Mouse (Mus musculus): Measurements from ENCODE around the gene D130052B06Rik. TPM values are rescaled to one million over a fixed set of nuclear protein-coding genes. Genes with fewer than 3 reads are reported as not detected.
A peak's percentile ranks its signal among the peaks of the same experiment; 100 is the strongest.

D130052B06Rik gene
- polyA plus RNA-seq, 1 experiment from 2014 or later, result 0.12 TPM

- Histone ChIP-seq H3K9me3 (replicated peaks) (no peaks in the 10 kb centered on the region), H3K4me3 (no peak overlapping the region), H3K4me2 (replicated peaks) (no peak overlapping the region), H3K27me3 (0 out of 2 replicates have a peak, but pooled peaks cover 4% of the 10 kb centered on the region), H3K36me3 (no peaks in the 10 kb centered on the region), H3K4me1 (peaks cover 3% of the 10 kb centered on the region; the same call in 1 of the 2 replicates), H3K27ac (no peak overlapping the region), H3K9ac (no peak overlapping the region)
- ATAC-seq (ENCODE audit: low FRiP score), result no peak
- 36% methylated on average over 3 of the region's 3 CpGs for WGBS
These were observed 8.7 kb downstream of the D130052B06Rik start for GRCm38 (mm10) chr11:33607784-33608183.

- H3K27ac ChIP-seq, result no peak overlapping the region
- no peak overlapping the region for H3K4me2 ChIP-seq (replicated peaks)
- H3K9ac ChIP-seq, result no peak overlapping the region
- 8% methylated on average over 15 of the region's 15 CpGs for WGBS
- H3K4me3 ChIP-seq, result no peak overlapping the region
- H3K4me1 ChIP-seq, result no peaks in the 10 kb centered on the region
- peaks cover 4% of the 10 kb centered on the region; the same call in 1 of the 2 replicates for H3K27me3 ChIP-seq
- H3K36me3 ChIP-seq, result no peaks in the 10 kb centered on the region
- no peaks in the 10 kb centered on the region for H3K9me3 ChIP-seq (replicated peaks)
- ATAC-seq (ENCODE audit: low FRiP score), result peak; percentile 60; the same call in 1 of the 2 replicates
These were observed 15.1 kb downstream of the D130052B06Rik start for GRCm38 (mm10) chr11:33614218-33614617.

- Histone ChIP-seq H3K9ac (no peak overlapping the region), H3K27me3 (no peaks in the 10 kb centered on the region), H3K4me2 (replicated peaks) (no peak overlapping the region), H3K27ac (no peak overlapping the region), H3K9me3 (replicated peaks) (no peaks in the 10 kb centered on the region), H3K4me3 (no peak overlapping the region), H3K4me1 (no peaks in the 10 kb centered on the region), H3K36me3 (no peaks in the 10 kb centered on the region)
- no peak for ATAC-seq (ENCODE audit: low FRiP score)
- 89% methylated on average over 4 of the region's 4 CpGs for WGBS
These were observed 28.1 kb downstream of the D130052B06Rik start for GRCm38 (mm10) chr11:33627136-33627742.

- Histone ChIP-seq H3K4me1 (no peaks in the 10 kb centered on the region), H3K4me3 (no peak overlapping the region), H3K36me3 (no peaks in the 10 kb centered on the region), H3K27ac (no peak overlapping the region), H3K27me3 (no peaks in the 10 kb centered on the region), H3K9ac (no peak overlapping the region), H3K9me3 (replicated peaks) (no peaks in the 10 kb centered on the region), H3K4me2 (replicated peaks) (no peak overlapping the region)
- no peak for ATAC-seq (ENCODE audit: low FRiP score)
- 99% methylated on average over 2 of the region's 2 CpGs for WGBS
These were observed 38.0 kb downstream of the D130052B06Rik start for GRCm38 (mm10) chr11:33637107-33637506.

GRCm38 (mm10) chr11:33649358-33649757 lies 50.3 kb downstream of the D130052B06Rik start:
- no peaks in the 10 kb centered on the region for H3K4me1 ChIP-seq
- H3K36me3 ChIP-seq, result no peaks in the 10 kb centered on the region
- H3K9me3 ChIP-seq (replicated peaks), result no peaks in the 10 kb centered on the region
- no peak overlapping the region for H3K4me3 ChIP-seq
- 81% methylated on average over 2 of the region's 2 CpGs for WGBS
- H3K27ac ChIP-seq, result no peak overlapping the region
- no peak overlapping the region for H3K9ac ChIP-seq
- H3K27me3 ChIP-seq, result no peaks in the 10 kb centered on the region
- ATAC-seq (ENCODE audit: low FRiP score), result no peak
- no peak overlapping the region for H3K4me2 ChIP-seq (replicated peaks)

- Histone ChIP-seq H3K9ac (no peak overlapping the region), H3K4me3 (no peak overlapping the region), H3K4me2 (replicated peaks) (no peak overlapping the region), H3K4me1 (no peaks in the 10 kb centered on the region), H3K27ac (no peak overlapping the region), H3K9me3 (replicated peaks) (no peaks in the 10 kb centered on the region), H3K27me3 (no peaks in the 10 kb centered on the region), H3K36me3 (no peaks in the 10 kb centered on the region)
- no peak for ATAC-seq (ENCODE audit: low FRiP score)
- WGBS, result 88% methylated on average over 2 of the region's 2 CpGs
These were observed 55.4 kb downstream of the D130052B06Rik start for GRCm38 (mm10) chr11:33654485-33654884.

- no peak overlapping the region for H3K4me2 ChIP-seq (replicated peaks)
- no peaks in the 10 kb centered on the region for H3K36me3 ChIP-seq
- H3K4me3 ChIP-seq, result no peak overlapping the region
- H3K27ac ChIP-seq, result no peak overlapping the region
- no peak overlapping the region for H3K9ac ChIP-seq
- no peaks in the 10 kb centered on the region for H3K27me3 ChIP-seq
- ATAC-seq (ENCODE audit: low FRiP score), result no peak
- WGBS, result 74% methylated on average over 3 of the region's 3 CpGs
- no peaks in the 10 kb centered on the region for H3K4me1 ChIP-seq
- H3K9me3 ChIP-seq (replicated peaks), result no peaks in the 10 kb centered on the region
These were observed 56.1 kb downstream of the D130052B06Rik start for GRCm38 (mm10) chr11:33655221-33655620.

- Histone ChIP-seq H3K4me2 (replicated peaks) (no peak overlapping the region), H3K4me3 (no peak overlapping the region), H3K27me3 (no peaks in the 10 kb centered on the region), H3K9ac (no peak overlapping the region), H3K9me3 (replicated peaks) (no peaks in the 10 kb centered on the region), H3K36me3 (no peaks in the 10 kb centered on the region), H3K4me1 (no peaks in the 10 kb centered on the region), H3K27ac (no peak overlapping the region)
- no peak for ATAC-seq (ENCODE audit: low FRiP score)
- 82% methylated on average over 7 of the region's 7 CpGs for WGBS
These were observed 56.9 kb downstream of the D130052B06Rik start for GRCm38 (mm10) chr11:33655861-33656593.

GRCm38 (mm10) chr11:33660016-33660913 lies 61.2 kb downstream of the D130052B06Rik start:
- Histone ChIP-seq H3K9me3 (replicated peaks) (no peaks in the 10 kb centered on the region), H3K4me1 (no peaks in the 10 kb centered on the region; the same call in 1 of the 2 replicates), H3K27me3 (no peaks in the 10 kb centered on the region), H3K36me3 (no peaks in the 10 kb centered on the region), H3K4me3 (no peak overlapping the region), H3K4me2 (replicated peaks) (no peak overlapping the region), H3K27ac (no peak overlapping the region), H3K9ac (no peak overlapping the region)
- 80% methylated on average over 13 of the region's 13 CpGs for WGBS
- ATAC-seq (ENCODE audit: low FRiP score), result no peak

GRCm38 (mm10) chr11:33663599-33663998 lies 64.5 kb downstream of the D130052B06Rik start:
- Histone ChIP-seq H3K9ac (no peak overlapping the region), H3K4me2 (replicated peaks) (no peak overlapping the region), H3K4me3 (no peak overlapping the region), H3K36me3 (no peaks in the 10 kb centered on the region), H3K9me3 (replicated peaks) (no peaks in the 10 kb centered on the region), H3K27me3 (no peaks in the 10 kb centered on the region), H3K27ac (no peak overlapping the region), H3K4me1 (peaks cover 6% of the 10 kb centered on the region)
- ATAC-seq (ENCODE audit: low FRiP score), result no peak
- 93% methylated on average over 2 of the region's 2 CpGs for WGBS

GRCm38 (mm10) chr11:33668376-33668775 lies 69.3 kb downstream of the D130052B06Rik start:
- H3K27me3 ChIP-seq, result no peaks in the 10 kb centered on the region
- WGBS, result 66% methylated on average over 6 of the region's 6 CpGs
- 0 out of 2 replicates have a peak overlapping the region, but pooled peaks have one; percentile 9 for H3K27ac ChIP-seq
- H3K9me3 ChIP-seq (replicated peaks), result no peaks in the 10 kb centered on the region
- no peak overlapping the region for H3K4me2 ChIP-seq (replicated peaks)
- H3K9ac ChIP-seq, result no peak overlapping the region
- H3K4me3 ChIP-seq, result no peak overlapping the region
- ATAC-seq (ENCODE audit: low FRiP score), result no peak
- H3K4me1 ChIP-seq, result peaks cover 20% of the 10 kb centered on the region
- H3K36me3 ChIP-seq, result no peaks in the 10 kb centered on the region

Data from hindbrain, embryonic 12.5 days (tissue).